In genomic region chr10:60830556-60831350, GRCm38 (mm10) we compare ENCODE assay signal across 8 mouse cellular contexts. TPM values are rescaled to one million over a fixed set of nuclear protein-coding genes. Genes with fewer than 3 reads are reported as not detected.
A peak's percentile ranks its signal among the peaks of the same experiment; 100 is the strongest.
DNase-seq lines count a peak whose midpoint lies in the region; ATAC-seq and TF ChIP-seq lines count a peak whose summit lies in the region.

No protein-coding gene starts in this region.

- 0 out of 2 replicates have a peak, but pooled peaks have one; percentile 4 for ATAC-seq in heart, embryonic 14.5 days (ENCODE audit: insufficient number of reproducible peaks, insufficient read depth, low FRiP score, low read depth)
- no peak for ATAC-seq in limb, embryonic 12.5 days (ENCODE audit: insufficient number of reproducible peaks, insufficient read depth, low FRiP score, low TSS enrichment, low read depth)
- ATAC-seq in stomach, embryonic 14.5 days (ENCODE audit: insufficient number of reproducible peaks, insufficient read depth, low FRiP score, low read depth) = peak; percentile 10; the same call in 1 of the 2 replicates

- no peaks in the 10 kb centered on the region for H3K9me3 ChIP-seq in heart, embryonic 14.5 days (ENCODE audit: control insufficient read depth, low read length)
- H3K9me3 ChIP-seq in limb, embryonic 12.5 days = peaks cover 4% of the 10 kb centered on the region; the same call in 1 of the 2 replicates
- H3K9me3 ChIP-seq in stomach, embryonic 14.5 days (ENCODE audit: control insufficient read depth, low read depth, low read length) = no peaks in the 10 kb centered on the region

- TF ChIP-seq POLR2A in lung, adult 2 months (IDR thresholded peaks at IDR 0.05; ENCODE audit: borderline replicate concordance, extremely low read depth, low read depth, low read length) = no peak
- TF ChIP-seq POLR2A in cerebellum, adult 2 months (IDR thresholded peaks at IDR 0.05; ENCODE audit: borderline replicate concordance, insufficient read depth, low read length) = 0 out of 2 replicates have a peak, but pooled peaks have one; percentile 17

- no peaks in the 10 kb centered on the region for H3K36me3 ChIP-seq in heart, embryonic 14.5 days (ENCODE audit: control insufficient read depth, insufficient read depth, low read length)
- H3K36me3 ChIP-seq in limb, embryonic 12.5 days = no peaks in the 10 kb centered on the region
- no peaks in the 10 kb centered on the region for H3K36me3 ChIP-seq in stomach, embryonic 14.5 days (ENCODE audit: control insufficient read depth, insufficient read depth, low read length)

- peak; percentile 29 for DNase-seq in lung, adult 2 months
- no peak for DNase-seq in lung, postnatal 10 days
- peak; percentile 68 to 77 for DNase-seq in cerebellum, adult 2 months
- no peak for DNase-seq in spleen, postnatal 14 days (ENCODE audit: low spot score in 2 of 2)
- no peak for DNase-seq in thymus, adult 18-20 months

- TF ChIP-seq CTCF in lung, adult 2 months (IDR thresholded peaks at IDR 0.05; ENCODE audit: insufficient read depth, low read length) = no peak
- no peak for TF ChIP-seq CTCF in cerebellum, adult 2 months (IDR thresholded peaks at IDR 0.05; ENCODE audit: borderline replicate concordance, insufficient read depth, low read depth, low read length)

- H3K27me3 ChIP-seq in cerebellum, adult 2 months (ENCODE audit: control insufficient read depth, insufficient read depth, low read length) = no peaks in the 10 kb centered on the region
- no peaks in the 10 kb centered on the region for H3K27me3 ChIP-seq in heart, embryonic 14.5 days (ENCODE audit: control insufficient read depth, insufficient read depth, low read length)
- H3K27me3 ChIP-seq in limb, embryonic 12.5 days = peaks cover 29% of the 10 kb centered on the region
- H3K27me3 ChIP-seq in stomach, embryonic 14.5 days (ENCODE audit: control insufficient read depth, insufficient read depth, low read length) = peaks cover 15% of the 10 kb centered on the region; the same call in 1 of the 2 replicates

- H3K4me2 ChIP-seq in heart, embryonic 14.5 days (ENCODE audit: low read length) = peak overlapping the region; percentile 81
- H3K4me2 ChIP-seq in limb, embryonic 12.5 days = peak overlapping the region; percentile 88
- H3K4me2 ChIP-seq in stomach, embryonic 14.5 days (replicated peaks; ENCODE audit: low read depth, low read length) = peak overlapping the region; percentile 96

- WGBS in lung, adult 2 months = under 1% methylated on average over 78 of the region's 78 CpGs
- 1% methylated on average over 77 of the region's 78 CpGs for WGBS in cerebellum, adult 2 months
- WGBS in heart, embryonic 14.5 days = under 1% methylated on average over 78 of the region's 78 CpGs
- under 1% methylated on average over 78 of the region's 78 CpGs for WGBS in limb, embryonic 12.5 days
- under 1% methylated on average over 77 of the region's 78 CpGs for WGBS in stomach, embryonic 14.5 days

- peak overlapping the region; percentile 95 for H3K27ac ChIP-seq in cerebellum, adult 2 months (ENCODE audit: insufficient read depth, low read length)
- peak overlapping the region; percentile 86 to 97 for H3K27ac ChIP-seq in heart, embryonic 14.5 days (replicated peaks in 1 of 2; ENCODE audit: control insufficient read depth in 1 of 2, insufficient read depth in 1 of 2, low read depth in 2 of 2, low read length in 2 of 2)
- peak overlapping the region; percentile 86 for H3K27ac ChIP-seq in limb, embryonic 12.5 days
- peak overlapping the region; percentile 68 for H3K27ac ChIP-seq in stomach, embryonic 14.5 days (ENCODE audit: low read length)

- H3K4me1 ChIP-seq in lung, adult 2 months (ENCODE audit: control insufficient read depth, insufficient read depth, low read length) = peaks cover 7% of the 10 kb centered on the region
- H3K4me1 ChIP-seq in cerebellum, adult 2 months (ENCODE audit: control insufficient read depth, insufficient read depth, low read length) = peaks cover 11% of the 10 kb centered on the region; the same call in 1 of the 2 replicates
- H3K4me1 ChIP-seq in heart, embryonic 14.5 days (ENCODE audit: control insufficient read depth in 2 of 2, insufficient read depth in 2 of 2, low read length in 2 of 2) = peaks cover 39 to 43% of the 10 kb centered on the region in 2 experiments
- peaks cover 54% of the 10 kb centered on the region for H3K4me1 ChIP-seq in limb, embryonic 12.5 days (replicated peaks)
- no peaks in the 10 kb centered on the region for H3K4me1 ChIP-seq in stomach, embryonic 14.5 days (ENCODE audit: control insufficient read depth, insufficient read depth, low read length)

- H3K9ac ChIP-seq in heart, embryonic 14.5 days (ENCODE audit: low read length) = peak overlapping the region; percentile 96
- peak overlapping the region; percentile 91 for H3K9ac ChIP-seq in limb, embryonic 12.5 days (replicated peaks)
- peak overlapping the region; percentile 54 for H3K9ac ChIP-seq in stomach, embryonic 14.5 days (replicated peaks; ENCODE audit: low read depth, low read length)

- peak overlapping the region; percentile 74 for H3K4me3 ChIP-seq in lung, adult 2 months (replicated peaks; ENCODE audit: extremely low read depth, low read depth, low read length)
- peak overlapping the region; percentile 96 for H3K4me3 ChIP-seq in cerebellum, adult 2 months (replicated peaks; ENCODE audit: insufficient read depth, low read depth, low read length)
- H3K4me3 ChIP-seq in heart, embryonic 14.5 days (ENCODE audit: control insufficient read depth in 1 of 2, insufficient read depth in 1 of 2, low read depth in 1 of 2, low read length in 2 of 2) = peak overlapping the region; percentile 71 to 91
- H3K4me3 ChIP-seq in limb, embryonic 12.5 days (replicated peaks) = peak overlapping the region; percentile 88
- peak overlapping the region; percentile 59 for H3K4me3 ChIP-seq in stomach, embryonic 14.5 days (ENCODE audit: low read depth, low read length)

RNA-seq across cellular contexts. Expression of gene Unc5b, which starts 0.6 kb away (rescaled TPM):
- polyA plus RNA-seq in lung, adult 2 months (2012; rRNA removed) = 13.4 and 16.8 TPM in 2 replicates
- 44.4 and 44.8 TPM in 2 replicates for polyA plus RNA-seq in cerebellum, adult 2 months (2012; rRNA removed)
- 11.5 and 13.3 TPM in 2 replicates for polyA plus RNA-seq in heart, embryonic 14.5 days (2014; fragmentation: Nextera tagmentation; extraction: Ambion mirVana)
- 12.7 and 13.5 TPM in 2 replicates for polyA plus RNA-seq in limb, embryonic 12.5 days (2016; fragmentation: Nextera tagmentation; extraction: Ambion mirVana)
- polyA plus RNA-seq in stomach, embryonic 14.5 days (2014; fragmentation: Nextera tagmentation; extraction: Ambion mirVana) = 4.2 and 4.4 TPM in 2 replicates

Comparison
In these comparisons a context has a peak if more than half of its experiments do, and no peak if none do; other contexts are left out.
1. DNase-seq: peak in lung, adult 2 months (single experiment) and cerebellum, adult 2 months (2 of 2); none in lung, postnatal 10 days (single experiment), spleen, postnatal 14 days (0 of 2) and thymus, adult 18-20 months (0 of 2).
2. Peak in every context shown above with its lines, with median percentiles within 50 percentile points of each other: H3K4me3 ChIP-seq, H3K27ac ChIP-seq, H3K4me2 ChIP-seq and H3K9ac ChIP-seq.